Mouse (Mus musculus) liver, postnatal 0 days (tissue): ENCODE measurements around the gene Car5a. TPM values are rescaled to one million over a fixed set of nuclear protein-coding genes. Genes with fewer than 3 reads are reported as not detected.

Source experiments
- ATAC-seq: fragments of 200-750 bp; cut with Nextera tagmentation; 2 replicates; pipeline ENCODE4 v1.8.0; 2017; ENCODE audit warnings: mild to moderate bottlenecking, moderate library complexity
- DNase-seq: peaks from one replicate; pipeline ENCODE4 v3.0.0-alpha.2; 2016
- H3K27ac ChIP-seq: fragments of 300-500 bp; sonication (generic); 2 replicates; pipeline ENCODE4 v1.5.1; 2014; ENCODE audit warnings: antibody characterized with exemption, moderate library complexity, mild to moderate bottlenecking, low read depth
- H3K27me3 ChIP-seq: fragments of 300-500 bp; sonication (generic); 2 replicates; pipeline ENCODE4 v1.6.1; 2014; ENCODE audit warnings: low read length, control low read depth, mixed read lengths; ENCODE audit not compliant: insufficient read depth
- H3K36me3 ChIP-seq: fragments of 300-500 bp; sonication (generic); replicated peaks from 2 replicates; pipeline ENCODE4 v1.6.1; 2014; ENCODE audit warnings: mild to moderate bottlenecking, control low read depth, low read length, moderate library complexity, mixed read lengths; ENCODE audit not compliant: insufficient read depth
- H3K4me1 ChIP-seq: fragments of 300-500 bp; sonication (generic); 2 replicates; pipeline ENCODE4 v1.6.1; 2014; ENCODE audit warnings: antibody characterized with exemption, mild to moderate bottlenecking, control low read depth; ENCODE audit not compliant: insufficient read depth
- H3K4me2 ChIP-seq: fragments of 300-500 bp; sonication (generic); 2 replicates; pipeline ENCODE4 v1.6.1; 2014; ENCODE audit warnings: low read depth, mild to moderate bottlenecking, low read length, moderate library complexity, mixed read lengths
- H3K4me3 ChIP-seq: fragments of 300-500 bp; sonication (generic); 2 replicates; pipeline ENCODE4 v1.5.1; 2014; ENCODE audit warnings: low read depth, low read length
- H3K9ac ChIP-seq: fragments of 300-500 bp; sonication (generic); replicated peaks from 2 replicates; pipeline ENCODE4 v1.6.1; 2014; ENCODE audit warnings: mild to moderate bottlenecking, moderate library complexity
- H3K9me3 ChIP-seq: fragments of 300-500 bp; sonication (generic); 2 replicates; pipeline ENCODE4 v1.6.1; 2016; ENCODE audit warnings: mild to moderate bottlenecking, control low read depth, low read length, mixed read lengths
- CTCF ChIP-seq: sonication (generic); IDR thresholded peaks from 2 replicates; pipeline ENCODE4 v1.5.1; 2016; ENCODE audit warnings: antibody characterized with exemption, low read depth
- EP300 ChIP-seq: IDR thresholded peaks from 2 replicates; pipeline ENCODE4 v1.6.1; 2016; ENCODE audit warnings: antibody characterized with exemption, low read depth, mild to moderate bottlenecking
- WGBS: fragments of 180-500 bp; shearing (Covaris S2); extraction: QIAGEN DNeasy Blood & Tissue Kit; methylation state at CpG from one replicate; pipeline ENCODE4 v1.1.7; 2014; ENCODE audit not compliant: insufficient replicate concordance; 5-methylcytosine and 5-hydroxymethylcytosine counted together
- polyA plus RNA-seq: library from polyadenylated mRNA; unstranded; fragments of >200 nt; fragmentation: Nextera tagmentation; extraction: Ambion mirVana; gene quantifications from 2 replicates; pipeline ENCODE4 v1.2.1, GENCODE M21; 2015

Gene Car5a
- polyA plus RNA-seq = 5.9 and 9.6 TPM in 2 replicates

DNA sequence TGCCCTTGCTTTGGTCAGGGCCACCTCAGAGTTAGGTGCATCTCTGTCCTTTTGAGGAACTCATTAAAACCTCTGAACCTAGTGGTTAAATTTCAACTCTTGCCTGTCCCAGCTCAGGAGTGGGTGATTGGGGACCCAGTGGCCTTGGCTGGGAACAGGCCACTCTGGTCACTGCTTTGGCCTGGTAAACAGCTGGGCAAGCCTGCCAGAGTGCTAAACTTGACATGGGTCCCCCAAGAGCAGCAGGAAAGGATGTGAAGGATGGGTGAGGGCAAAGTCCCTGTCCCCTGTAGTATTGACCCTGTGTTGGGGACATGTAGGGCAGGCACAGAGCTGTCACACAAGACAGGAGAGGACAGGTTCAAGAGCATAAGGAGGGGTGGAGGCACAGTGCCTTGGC, at the start of gene Car5a:
Car5a (minus strand) TSS at position 74 of the 400 bp plus-strand sequence.
- DNase-seq (peak; percentile 44), ATAC-seq (peak; percentile 41)
- peak within 1 kb of the TSS; percentile 26 for H3K4me3 ChIP-seq
- peak within 1 kb of the TSS; percentile 51 for H3K9ac ChIP-seq
- TF ChIP-seq EP300 (no peak), CTCF (no peak)
- H3K27me3 ChIP-seq = no peaks in the 10 kb centered on the region
- peaks cover 30% of the 10 kb centered on the region for H3K4me1 ChIP-seq
- no peaks in the 10 kb centered on the region for H3K9me3 ChIP-seq
- peak within 1 kb of the TSS; percentile 75 for H3K27ac ChIP-seq
- H3K4me2 ChIP-seq = peak within 1 kb of the TSS; percentile 63
- no peaks in the 10 kb centered on the region for H3K36me3 ChIP-seq

DNA sequence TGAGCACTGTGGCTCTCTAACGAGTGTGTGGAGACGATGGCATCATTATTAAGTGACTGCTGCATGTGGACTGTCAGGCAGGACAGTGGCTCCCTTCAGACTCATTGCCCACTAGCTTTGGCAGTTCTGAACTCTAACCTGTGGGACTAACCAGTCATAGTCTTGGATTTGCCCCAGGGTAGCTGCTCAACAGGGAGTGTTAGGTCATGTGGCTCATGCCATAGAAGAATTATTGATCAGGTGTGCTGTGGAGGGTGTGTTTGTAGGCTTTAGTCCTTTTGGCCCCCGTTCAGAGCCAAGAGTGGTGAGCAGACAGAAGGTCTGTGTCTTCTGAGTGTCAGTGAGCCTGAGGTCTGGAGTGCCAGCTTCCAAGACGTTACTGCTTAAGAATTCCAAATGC, 48.2 kb upstream of the Car5a start:
- H3K36me3 ChIP-seq = peaks cover 67% of the 10 kb centered on the region
- TF ChIP-seq EP300 = no peak
- no peak for TF ChIP-seq CTCF
- DNase-seq = no peak
- ATAC-seq = no peak
- H3K9ac ChIP-seq = no peak overlapping the region
- H3K4me1 ChIP-seq = no peaks in the 10 kb centered on the region
- no peaks in the 10 kb centered on the region for H3K27me3 ChIP-seq
- WGBS = 80% methylated on average over 4 of the region's 4 CpGs
- no peak overlapping the region for H3K4me3 ChIP-seq
- no peak overlapping the region for H3K27ac ChIP-seq
- no peak overlapping the region for H3K4me2 ChIP-seq
- no peaks in the 10 kb centered on the region for H3K9me3 ChIP-seq

DNA sequence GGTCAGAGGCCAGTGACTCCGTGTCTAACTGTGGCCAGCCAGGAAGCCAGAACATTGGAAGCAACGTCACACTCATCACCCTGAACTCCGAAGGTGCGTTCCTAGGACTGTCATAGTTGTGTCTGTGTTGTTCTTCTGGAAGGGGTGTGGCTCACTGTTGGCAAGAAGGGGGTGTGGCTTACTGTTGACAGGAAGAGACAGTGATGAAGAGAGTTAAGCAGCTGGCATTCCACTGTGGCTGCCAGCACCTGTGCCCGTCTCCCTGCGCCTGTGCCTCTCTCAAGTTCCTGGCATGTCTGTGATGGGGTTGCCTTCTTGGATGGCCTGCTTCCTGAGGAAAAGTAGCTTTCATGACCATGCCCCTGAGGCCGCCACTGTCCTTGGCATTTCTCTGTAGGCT, 46.9 kb upstream of the Car5a start:
- Histone ChIP-seq H3K9me3 (no peaks in the 10 kb centered on the region), H3K4me1 (no peaks in the 10 kb centered on the region), H3K4me2 (no peak overlapping the region), H3K27me3 (no peaks in the 10 kb centered on the region), H3K36me3 (peaks cover 60% of the 10 kb centered on the region), H3K27ac (no peak overlapping the region), H3K4me3 (no peak overlapping the region), H3K9ac (no peak overlapping the region)
- no peak for DNase-seq
- no peak for TF ChIP-seq EP300
- no peak for TF ChIP-seq CTCF
- no peak for ATAC-seq
- WGBS = 85% methylated on average over 7 of the region's 7 CpGs

DNA sequence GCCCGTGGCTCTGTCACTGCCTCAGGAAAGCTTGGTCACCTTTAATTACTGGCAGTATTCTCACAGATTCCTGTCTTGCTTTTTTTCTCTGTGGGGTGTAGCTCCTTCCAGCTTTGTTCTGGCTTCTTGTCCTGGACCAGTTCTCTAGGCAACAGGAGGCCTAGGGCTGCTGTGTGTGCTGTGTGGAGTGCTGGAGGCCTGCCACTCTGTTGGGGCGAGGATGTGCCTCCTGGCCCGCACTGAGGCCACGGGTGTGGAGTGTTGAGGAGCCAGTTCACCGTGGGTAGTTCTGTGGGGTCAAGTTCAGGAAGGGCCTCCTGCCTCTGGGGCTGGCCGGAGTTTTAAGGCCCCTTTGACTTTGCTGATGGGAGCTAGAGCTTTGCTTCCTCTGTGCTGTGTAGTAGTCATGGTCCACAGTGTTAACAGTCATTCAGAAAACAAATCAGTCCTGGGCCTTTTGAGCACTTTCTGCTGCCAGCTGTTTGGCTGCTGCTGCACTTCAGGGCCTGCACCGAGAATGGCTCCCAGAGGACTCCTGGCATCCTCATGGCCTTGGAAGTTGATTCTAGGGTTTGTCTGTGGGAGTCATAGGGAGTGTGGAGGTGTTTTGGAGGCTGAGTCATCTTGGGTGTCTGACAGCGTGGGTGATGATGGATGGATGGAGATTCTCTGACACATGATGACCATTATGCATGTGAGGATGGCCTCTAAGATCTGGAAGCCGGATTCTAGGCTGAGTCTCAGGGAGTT, 46.0 kb upstream of the Car5a start:
- 85% methylated on average over 9 of the region's 9 CpGs for WGBS
- Histone ChIP-seq H3K9ac (no peak overlapping the region), H3K36me3 (peaks cover 58% of the 10 kb centered on the region), H3K27me3 (no peaks in the 10 kb centered on the region), H3K4me1 (no peaks in the 10 kb centered on the region), H3K4me2 (no peak overlapping the region), H3K4me3 (no peak overlapping the region), H3K9me3 (no peaks in the 10 kb centered on the region), H3K27ac (no peak overlapping the region)
- ATAC-seq (no peak), DNase-seq (no peak)
- no peak for TF ChIP-seq EP300
- no peak for TF ChIP-seq CTCF

DNA sequence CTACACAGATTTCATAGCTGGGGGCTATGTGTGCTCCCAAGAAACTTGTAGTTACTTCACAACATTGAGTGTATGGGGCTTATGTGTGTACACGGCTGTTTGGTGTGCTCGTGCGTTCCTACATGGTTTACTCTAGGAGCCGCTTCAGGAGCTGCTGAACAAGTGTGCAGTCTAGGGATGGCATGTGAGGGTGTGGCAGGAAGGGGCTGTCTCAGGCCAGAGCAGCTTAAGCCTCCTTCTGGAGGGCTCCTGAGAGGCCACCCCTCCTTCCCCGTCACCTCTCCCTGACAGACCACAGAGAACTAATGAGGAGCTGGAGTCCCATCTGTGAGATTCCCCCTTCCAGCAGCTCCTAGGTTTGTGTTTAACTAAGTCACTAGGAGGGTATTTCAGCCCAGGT, 43.2 kb upstream of the Car5a start:
- H3K36me3 ChIP-seq = peaks cover 46% of the 10 kb centered on the region
- DNase-seq (no peak), ATAC-seq (no peak)
- H3K27ac ChIP-seq = no peak overlapping the region
- H3K4me3 ChIP-seq = no peak overlapping the region
- H3K4me1 ChIP-seq = no peaks in the 10 kb centered on the region
- WGBS = 85% methylated on average over 5 of the region's 5 CpGs
- no peak overlapping the region for H3K9ac ChIP-seq
- H3K27me3 ChIP-seq = no peaks in the 10 kb centered on the region
- TF ChIP-seq EP300 (no peak), CTCF (no peak)
- H3K4me2 ChIP-seq = no peak overlapping the region
- H3K9me3 ChIP-seq = no peaks in the 10 kb centered on the region

DNA sequence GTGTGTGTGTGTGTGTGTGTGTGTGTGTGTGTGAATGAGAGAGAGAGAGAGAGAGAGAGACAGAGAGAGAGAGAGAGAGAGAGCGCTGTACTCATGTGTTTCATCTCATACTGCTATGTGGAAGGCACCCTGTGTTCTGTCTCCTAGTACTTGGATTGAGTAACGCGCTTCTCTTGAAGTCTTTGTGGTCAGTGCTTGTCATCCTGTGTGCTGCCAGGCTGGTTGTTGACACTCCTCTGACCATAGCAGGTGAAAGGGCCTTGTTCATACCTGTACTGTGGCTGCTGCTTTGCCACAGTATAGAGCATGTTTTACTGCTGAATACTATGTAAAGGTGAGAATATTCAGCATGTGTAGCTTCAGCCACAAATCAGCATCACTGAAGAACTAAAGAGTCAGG, 41.0 kb upstream of the Car5a start:
- ATAC-seq (no peak), DNase-seq (no peak)
- WGBS = 95% methylated on average over 3 of the region's 3 CpGs
- Histone ChIP-seq H3K9me3 (no peaks in the 10 kb centered on the region), H3K4me1 (no peaks in the 10 kb centered on the region), H3K27me3 (no peaks in the 10 kb centered on the region), H3K36me3 (peaks cover 49% of the 10 kb centered on the region), H3K9ac (no peak overlapping the region), H3K27ac (no peak overlapping the region), H3K4me3 (no peak overlapping the region), H3K4me2 (no peak overlapping the region)
- no peak for TF ChIP-seq EP300
- TF ChIP-seq CTCF = no peak
